Mouse (Mus musculus): ENCODE data around the gene Tppp2.

DNA sequence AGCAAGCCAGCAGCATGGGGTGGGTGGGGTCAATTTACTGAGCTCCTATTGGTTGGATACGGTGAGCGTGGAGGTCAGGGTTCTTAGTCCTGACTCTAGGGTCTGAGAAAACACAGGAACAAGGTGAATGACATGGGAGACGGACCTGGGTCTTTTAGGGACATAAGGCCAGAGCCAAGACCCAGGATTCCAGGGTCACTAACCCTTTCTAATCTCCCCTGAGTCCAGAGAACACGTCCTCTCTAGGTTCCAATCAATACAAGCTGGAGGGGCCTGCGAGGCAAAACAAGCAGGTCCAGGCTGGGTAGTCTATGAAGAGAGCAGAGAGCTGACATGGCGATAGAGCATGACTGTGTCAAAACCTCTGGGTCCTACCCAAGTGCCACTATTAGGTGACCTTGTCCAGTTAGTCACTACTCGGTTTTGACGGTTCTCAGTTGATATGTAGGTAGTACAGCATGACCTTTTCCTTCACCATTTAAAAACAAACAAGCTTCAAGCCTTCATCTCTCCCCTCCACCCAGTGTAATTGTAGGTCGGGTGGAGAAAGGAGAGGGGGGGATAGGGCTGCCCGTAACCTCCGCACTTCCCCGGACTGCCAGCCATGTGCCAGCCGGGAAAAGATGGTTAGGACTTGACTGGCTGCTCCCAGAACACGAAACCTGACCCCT lies 5.7 kb upstream of the Tppp2 start:
- TF ChIP-seq CTCF (IDR thresholded peaks at IDR 0.05; ENCODE audit: low read depth) (no peak), EP300 (IDR thresholded peaks at IDR 0.05; ENCODE audit: low read depth) (no peak)

Measured in liver, embryonic 14.5 days (tissue).